Mouse (Mus musculus) stomach, embryonic 14.5 days (tissue): ENCODE measurements around the gene Lnpep. TPM values are rescaled to one million over a fixed set of nuclear protein-coding genes. Genes with fewer than 3 reads are reported as not detected.

Experiments used
- ATAC-seq: fragments of 200-750 bp; cut with Nextera tagmentation; 2 replicates; pipeline ENCODE4 v1.8.0; 2017; ENCODE audit warnings: low read depth, moderate TSS enrichment; ENCODE audit not compliant: insufficient number of reproducible peaks, insufficient read depth, low FRiP score
- H3K27ac ChIP-seq: fragments of 300-500 bp; sonication (generic); 2 replicates; pipeline ENCODE4 v1.5.1; 2014; ENCODE audit warnings: mild to moderate bottlenecking, low read length, moderate library complexity, mixed read lengths
- H3K27me3 ChIP-seq: fragments of 300-500 bp; sonication (generic); 2 replicates; pipeline ENCODE4 v1.6.1; 2014; ENCODE audit warnings: low read length, control low read depth, mixed read lengths; ENCODE audit not compliant: control insufficient read depth, insufficient read depth
- H3K36me3 ChIP-seq: fragments of 300-500 bp; sonication (generic); 2 replicates; pipeline ENCODE4 v1.6.1; 2014; ENCODE audit warnings: mild to moderate bottlenecking, control low read depth, low read length, moderate library complexity, mixed read lengths; ENCODE audit not compliant: control insufficient read depth, insufficient read depth
- H3K4me1 ChIP-seq: fragments of 300-500 bp; sonication (generic); 2 replicates; pipeline ENCODE4 v1.6.1; 2014; ENCODE audit warnings: low read length, control low read depth, mixed read lengths; ENCODE audit not compliant: control insufficient read depth, insufficient read depth
- H3K4me2 ChIP-seq: fragments of 300-500 bp; sonication (generic); replicated peaks from 2 replicates; pipeline ENCODE4 v1.6.1; 2014; ENCODE audit warnings: low read depth, low read length, control low read depth
- H3K4me3 ChIP-seq: fragments of 300-500 bp; sonication (generic); 2 replicates; pipeline ENCODE4 v1.5.1; 2014; ENCODE audit warnings: low read depth, low read length, control low read depth
- H3K9ac ChIP-seq: fragments of 300-500 bp; sonication (generic); replicated peaks from 2 replicates; pipeline ENCODE4 v1.6.1; 2014; ENCODE audit warnings: low read depth, mild to moderate bottlenecking, control low read depth, low read length, moderate library complexity, mixed read lengths
- H3K9me3 ChIP-seq: fragments of 300-500 bp; sonication (generic); 2 replicates; pipeline ENCODE4 v1.6.1; 2016; ENCODE audit warnings: low read depth, low read length, control low read depth; ENCODE audit not compliant: control insufficient read depth
- WGBS: fragments of 180-500 bp; shearing (Covaris S2); extraction: QIAGEN DNeasy Blood & Tissue Kit; methylation state at CpG from one replicate; pipeline ENCODE4 v1.1.7; 2014; 5-methylcytosine and 5-hydroxymethylcytosine counted together
- polyA plus RNA-seq: library from polyadenylated mRNA; unstranded; fragments of >200 nt; fragmentation: Nextera tagmentation; extraction: Ambion mirVana; gene quantifications from 2 replicates; pipeline ENCODE4 v1.2.1, GENCODE M21; 2014

Gene Lnpep
- polyA plus RNA-seq, 1 experiment from 2014 or later, result 18.3 TPM

DNA sequence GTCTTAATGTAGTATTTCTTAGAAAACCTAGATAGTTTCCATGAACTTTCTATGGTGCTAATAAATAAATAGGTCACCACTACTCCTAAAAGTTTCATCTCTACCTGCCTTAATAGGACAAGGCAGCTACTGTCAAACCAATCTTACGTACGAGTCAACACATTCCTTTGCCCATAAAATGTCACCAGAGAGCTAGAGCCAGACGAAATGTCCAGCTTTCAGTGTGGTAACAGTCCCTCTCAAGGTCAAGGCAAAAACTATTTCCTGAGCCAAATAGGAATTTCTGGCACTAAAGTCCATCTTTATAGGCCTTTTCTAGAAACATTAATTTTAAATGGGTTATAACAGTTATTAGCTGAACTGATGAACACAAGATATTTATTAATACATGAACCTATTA lies 3.3 kb downstream of the Lnpep start:
- WGBS, result 67% methylated on average over 3 of the region's 3 CpGs
- Histone ChIP-seq H3K4me2 (no peak overlapping the region), H3K4me3 (no peak overlapping the region), H3K27me3 (no peaks in the 10 kb centered on the region), H3K27ac (no peak overlapping the region), H3K9me3 (no peaks in the 10 kb centered on the region), H3K4me1 (no peaks in the 10 kb centered on the region; the same call in 1 of the 2 replicates), H3K9ac (no peak overlapping the region), H3K36me3 (no peaks in the 10 kb centered on the region)
- ATAC-seq, result no peak

DNA sequence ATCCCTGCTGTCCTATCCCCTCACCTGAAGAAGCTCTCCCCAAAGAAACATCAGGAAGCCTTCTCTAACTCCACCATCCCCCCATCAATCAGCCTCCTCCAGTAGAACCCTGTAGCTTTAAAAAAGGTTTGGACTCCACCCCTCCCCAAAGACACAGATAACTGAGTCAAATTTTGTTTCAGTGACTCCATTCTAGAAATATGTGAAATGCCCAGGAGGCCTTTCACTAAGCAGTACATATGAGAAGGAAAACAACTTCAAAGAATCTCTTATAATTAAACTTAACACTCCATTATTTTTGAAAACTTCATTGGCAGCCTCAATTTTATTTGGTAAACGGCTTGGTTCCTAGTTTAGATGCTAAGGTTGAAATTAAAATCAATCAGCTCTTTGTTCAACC lies 6.4 kb downstream of the Lnpep start:
- H3K36me3 ChIP-seq, result no peaks in the 10 kb centered on the region
- H3K27me3 ChIP-seq, result no peaks in the 10 kb centered on the region
- H3K4me2 ChIP-seq, result no peak overlapping the region
- H3K9ac ChIP-seq, result no peak overlapping the region
- H3K27ac ChIP-seq, result no peak overlapping the region
- H3K4me1 ChIP-seq, result no peaks in the 10 kb centered on the region
- no peak for ATAC-seq
- H3K4me3 ChIP-seq, result no peak overlapping the region
- H3K9me3 ChIP-seq, result no peaks in the 10 kb centered on the region
- 81% methylated on average over 1 of the region's 1 CpGs for WGBS

DNA sequence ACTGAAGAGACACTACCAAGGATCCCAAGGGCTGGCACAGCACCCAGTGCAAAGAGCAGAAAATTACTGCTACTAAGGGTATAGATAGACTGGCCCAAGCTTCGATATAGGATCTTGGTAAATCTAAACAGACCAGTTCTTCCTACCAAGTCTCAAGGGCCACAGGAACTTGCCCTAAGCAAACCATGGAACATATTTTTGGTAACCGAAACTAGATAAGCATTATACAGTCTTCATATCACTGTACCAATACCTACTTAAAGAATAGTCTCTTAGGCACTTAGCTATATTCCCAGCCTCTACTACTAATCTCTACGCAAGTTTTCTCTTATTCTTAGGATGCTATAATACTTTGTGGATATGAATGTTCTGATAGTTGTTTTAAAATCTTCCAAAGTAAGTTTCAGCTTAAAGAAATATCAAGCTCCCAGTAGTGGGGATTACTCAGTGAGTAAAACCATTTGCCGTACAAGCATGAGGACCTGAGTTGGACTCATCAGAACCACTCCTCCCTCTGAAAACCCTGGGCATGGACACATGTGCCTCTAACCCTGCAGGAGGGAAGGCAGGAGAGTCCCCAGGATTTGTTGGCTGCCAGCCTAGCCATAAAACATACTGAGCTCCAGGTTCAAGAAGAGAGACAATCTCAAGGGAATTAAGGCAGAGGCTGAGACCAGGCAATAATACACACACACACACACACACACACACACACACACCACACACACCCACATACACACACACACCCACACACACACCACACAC lies 7.2 kb downstream of the Lnpep start:
- Histone ChIP-seq H3K27me3 (no peaks in the 10 kb centered on the region), H3K4me2 (no peak overlapping the region), H3K4me3 (no peak overlapping the region), H3K4me1 (no peaks in the 10 kb centered on the region), H3K36me3 (no peaks in the 10 kb centered on the region), H3K9ac (no peak overlapping the region), H3K27ac (no peak overlapping the region), H3K9me3 (no peaks in the 10 kb centered on the region)
- 87% methylated on average over 4 of the region's 4 CpGs for WGBS
- ATAC-seq, result no peak

GRCm38 (mm10) chr17:17612336-17612735 lies 12.5 kb downstream of the Lnpep start:
- Histone ChIP-seq H3K36me3 (no peaks in the 10 kb centered on the region), H3K4me2 (no peak overlapping the region), H3K27me3 (no peaks in the 10 kb centered on the region), H3K27ac (no peak overlapping the region), H3K9me3 (no peaks in the 10 kb centered on the region), H3K4me1 (no peaks in the 10 kb centered on the region), H3K9ac (no peak overlapping the region), H3K4me3 (no peak overlapping the region)
- 72% methylated on average over 2 of the region's 2 CpGs for WGBS
- no peak for ATAC-seq

DNA sequence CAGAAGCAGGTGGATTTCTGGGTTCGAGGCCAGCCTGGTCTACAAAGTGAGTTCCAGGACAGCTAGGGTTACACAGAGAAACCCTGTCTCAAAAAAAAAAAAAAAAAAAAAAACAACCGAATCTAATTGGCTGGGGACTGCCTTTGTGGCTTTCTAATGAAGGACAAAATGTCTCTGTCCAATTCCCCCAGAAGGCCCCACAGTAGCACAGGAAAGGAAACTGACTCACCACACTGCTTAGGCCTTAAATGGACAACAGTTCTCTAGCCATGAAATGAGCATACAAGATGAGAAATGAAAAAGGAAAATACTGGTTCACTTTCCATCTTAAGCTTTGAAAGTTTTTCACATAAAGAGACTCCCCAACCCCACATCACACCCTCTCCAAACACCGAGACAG lies 15.3 kb downstream of the Lnpep start:
- no peaks in the 10 kb centered on the region for H3K27me3 ChIP-seq
- H3K4me1 ChIP-seq, result no peaks in the 10 kb centered on the region
- H3K36me3 ChIP-seq, result no peaks in the 10 kb centered on the region
- H3K27ac ChIP-seq, result no peak overlapping the region
- H3K9ac ChIP-seq, result no peak overlapping the region
- 82% methylated on average over 3 of the region's 3 CpGs for WGBS
- ATAC-seq, result no peak
- no peak overlapping the region for H3K4me3 ChIP-seq
- H3K9me3 ChIP-seq, result no peaks in the 10 kb centered on the region
- H3K4me2 ChIP-seq, result no peak overlapping the region

GRCm38 (mm10) chr17:17608416-17608988 lies 16.3 kb downstream of the Lnpep start:
- Histone ChIP-seq H3K27ac (no peak overlapping the region), H3K4me2 (no peak overlapping the region), H3K9ac (no peak overlapping the region), H3K9me3 (no peaks in the 10 kb centered on the region), H3K4me1 (no peaks in the 10 kb centered on the region), H3K27me3 (no peaks in the 10 kb centered on the region), H3K36me3 (no peaks in the 10 kb centered on the region), H3K4me3 (no peak overlapping the region)
- no peak for ATAC-seq
- WGBS, result 87% methylated on average over 5 of the region's 5 CpGs

DNA sequence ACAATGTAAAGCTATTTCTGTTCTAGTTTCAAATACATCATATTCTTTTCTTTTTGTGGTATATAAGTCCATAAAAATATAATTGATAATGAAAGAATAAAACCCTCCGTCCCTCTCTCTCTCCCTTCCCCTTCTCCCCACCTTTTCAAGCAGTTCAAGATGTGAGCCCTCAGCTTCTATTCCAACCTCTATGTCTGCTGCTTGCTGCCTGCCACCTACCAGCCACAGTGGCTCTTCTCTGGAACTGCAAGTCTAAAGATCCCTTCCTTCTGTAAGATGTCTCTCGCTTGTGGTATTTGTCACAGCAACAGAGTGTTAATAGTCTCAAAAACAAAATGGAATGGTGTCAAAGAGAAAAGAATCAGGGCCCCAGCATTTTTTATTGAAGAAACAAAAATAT lies 20.3 kb downstream of the Lnpep start:
- no peak overlapping the region for H3K4me3 ChIP-seq
- H3K9me3 ChIP-seq, result no peaks in the 10 kb centered on the region
- no peak overlapping the region for H3K4me2 ChIP-seq
- no peaks in the 10 kb centered on the region for H3K27me3 ChIP-seq
- H3K9ac ChIP-seq, result no peak overlapping the region
- 83% methylated on average over 2 of the region's 2 CpGs for WGBS
- no peaks in the 10 kb centered on the region for H3K36me3 ChIP-seq
- no peak for ATAC-seq
- H3K4me1 ChIP-seq, result no peaks in the 10 kb centered on the region
- H3K27ac ChIP-seq, result no peak overlapping the region

DNA sequence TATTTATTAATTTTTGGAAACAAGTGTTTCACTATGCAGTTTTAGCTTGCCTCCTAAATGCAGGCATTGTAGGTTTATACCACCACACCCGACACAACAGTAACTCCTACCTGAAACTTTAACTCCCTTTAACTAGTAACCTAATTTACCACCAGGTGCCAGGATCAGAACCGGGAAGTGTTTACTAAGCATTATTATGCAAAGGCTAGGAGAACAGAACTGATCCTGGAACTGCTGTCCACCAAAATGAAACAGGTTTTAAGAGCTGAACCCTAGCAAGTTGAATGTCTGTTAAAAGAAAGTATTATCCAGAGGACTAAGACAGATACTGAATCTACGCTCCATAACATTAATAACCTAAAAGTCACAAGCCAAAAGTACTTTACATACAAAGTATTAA lies 21.2 kb downstream of the Lnpep start:
- 89% methylated on average over 3 of the region's 3 CpGs for WGBS
- H3K9me3 ChIP-seq, result no peaks in the 10 kb centered on the region
- H3K27ac ChIP-seq, result no peak overlapping the region
- H3K9ac ChIP-seq, result no peak overlapping the region
- H3K4me2 ChIP-seq, result no peak overlapping the region
- no peak overlapping the region for H3K4me3 ChIP-seq
- no peak for ATAC-seq
- no peaks in the 10 kb centered on the region for H3K27me3 ChIP-seq
- H3K36me3 ChIP-seq, result no peaks in the 10 kb centered on the region
- no peaks in the 10 kb centered on the region for H3K4me1 ChIP-seq

- no peaks in the 10 kb centered on the region for H3K4me1 ChIP-seq
- H3K4me2 ChIP-seq, result no peak overlapping the region
- H3K9ac ChIP-seq, result no peak overlapping the region
- no peak for ATAC-seq
- no peaks in the 10 kb centered on the region for H3K36me3 ChIP-seq
- no peaks in the 10 kb centered on the region for H3K27me3 ChIP-seq
- H3K4me3 ChIP-seq, result no peak overlapping the region
- no peak overlapping the region for H3K27ac ChIP-seq
- H3K9me3 ChIP-seq, result no peaks in the 10 kb centered on the region
Observed at GRCm38 (mm10) chr17:17602786-17603185, 22.1 kb downstream of the Lnpep start.
